Mouse (Mus musculus) ES-CJ7 (cell line): ENCODE measurements around the gene Serpina1f.
"Not testable (repeated sequence)": the region's sequence is repeated elsewhere in the genome, so short reads cannot be mapped to it uniquely, and the experiment has no call there.

Experiments used
- DNase-seq: peaks from one replicate; pipeline ENCODE4 v3.0.0; 2011; ENCODE audit warnings: low read depth, low spot score

The Serpina1f gene

GRCm38 (mm10) chr12:103662053-103662452 is 33.3 kb downstream of the Serpina1f start:
- DNase-seq, result not testable (repeated sequence)

- no peak for DNase-seq
Observed at GRCm38 (mm10) chr12:103660076-103660475, 35.3 kb downstream of the Serpina1f start.

GRCm38 (mm10) chr12:103659171-103659570 is 36.2 kb downstream of the Serpina1f start:
- no peak for DNase-seq

GRCm38 (mm10) chr12:103657991-103658390 is 37.3 kb downstream of the Serpina1f start:
- DNase-seq, result no peak

- DNase-seq, result no peak
Observed at GRCm38 (mm10) chr12:103656848-103657626, 38.3 kb downstream of the Serpina1f start, which contains the start of gene Serpina6. Gene Serpina6 (minus strand): TSS chr12:103657212.

- DNase-seq, result no peak
Observed at GRCm38 (mm10) chr12:103655123-103656044, 39.9 kb downstream of the Serpina1f start.

GRCm38 (mm10) chr12:103653836-103654235 is 41.5 kb downstream of the Serpina1f start:
- DNase-seq, result no peak

GRCm38 (mm10) chr12:103646314-103646713 is 49.0 kb downstream of the Serpina1f start:
- no peak for DNase-seq

GRCm38 (mm10) chr12:103644601-103645000 is 50.7 kb downstream of the Serpina1f start:
- DNase-seq, result no peak

GRCm38 (mm10) chr12:103643818-103644217 is 51.5 kb downstream of the Serpina1f start:
- DNase-seq, result no peak

- peak; percentile 58 for DNase-seq
Observed at GRCm38 (mm10) chr12:103643336-103643735, 52.0 kb downstream of the Serpina1f start.
